Comparison of ENCODE assay signal across 9 mouse cellular contexts in genomic region chr2:181766672-181767557, GRCm38 (mm10). TPM values are rescaled to one million over a fixed set of nuclear protein-coding genes. Genes with fewer than 3 reads are reported as not detected.
A peak's percentile ranks its signal among the peaks of the same experiment; 100 is the strongest.
DNase-seq lines count a peak whose midpoint lies in the region; ATAC-seq and TF ChIP-seq lines count a peak whose summit lies in the region.
"Had no signal": no experiment of that assay in that cellular context is flagged by ENCODE, and none has a peak within 500 bp of the region (broad histone marks: within the 10 kb centered on the region; RNA-seq: fewer than 3 reads in every experiment).

No protein-coding gene starts in this region.

- H3K4me3 ChIP-seq in cerebellum, adult 2 months (replicated peaks; ENCODE audit: insufficient read depth, low read depth, low read length): peak overlapping the region; percentile 86
- peak overlapping the region; percentile 46 for H3K4me3 ChIP-seq in hindbrain, embryonic 10.5 days
- peak overlapping the region; percentile 54 for H3K4me3 ChIP-seq in midbrain, embryonic 10.5 days
- no peak overlapping the region for H3K4me3 ChIP-seq in kidney, embryonic 16.5 days (ENCODE audit: low read length)
- H3K4me3 ChIP-seq in gastrocnemius, adult 2 months: no peak overlapping the region

- intact Hi-C loops in gastrocnemius, adult 2 months (cut with DNase I): no loop called here

- H3K27ac ChIP-seq in cerebellum, adult 2 months (ENCODE audit: insufficient read depth, low read length): peak overlapping the region; percentile 81
- H3K27ac ChIP-seq in hindbrain, embryonic 10.5 days: peak overlapping the region; percentile 89
- H3K27ac ChIP-seq in midbrain, embryonic 10.5 days (replicated peaks): peak overlapping the region; percentile 90
- no peak overlapping the region for H3K27ac ChIP-seq in kidney, embryonic 16.5 days (ENCODE audit: low read length)
- no peak overlapping the region for H3K27ac ChIP-seq in gastrocnemius, adult 2 months
- H3K27ac ChIP-seq: kidney, postnatal 0 days had no signal

- WGBS in cerebellum, adult 2 months: 7% methylated on average over 14 of the region's 14 CpGs
- WGBS in hindbrain, embryonic 10.5 days: 64% methylated on average over 14 of the region's 14 CpGs
- 64% methylated on average over 14 of the region's 14 CpGs for WGBS in midbrain, embryonic 10.5 days
- 47% methylated on average over 14 of the region's 14 CpGs for WGBS in kidney, embryonic 16.5 days

- H3K9ac ChIP-seq in kidney, embryonic 16.5 days (replicated peaks; ENCODE audit: low read length): no peak overlapping the region

- H3K4me2 ChIP-seq in kidney, embryonic 16.5 days (replicated peaks; ENCODE audit: low read depth, low read length): no peak overlapping the region

- H3K27me3 ChIP-seq in cerebellum, adult 2 months (ENCODE audit: control insufficient read depth, insufficient read depth, low read length): no peaks in the 10 kb centered on the region
- no peaks in the 10 kb centered on the region for H3K27me3 ChIP-seq in hindbrain, embryonic 10.5 days (ENCODE audit: insufficient read depth, poor library complexity, severe bottlenecking)
- no peaks in the 10 kb centered on the region for H3K27me3 ChIP-seq in midbrain, embryonic 10.5 days (ENCODE audit: low read depth, poor library complexity, severe bottlenecking)
- peaks cover 15% of the 10 kb centered on the region for H3K27me3 ChIP-seq in kidney, embryonic 16.5 days (ENCODE audit: insufficient read depth, low read length)

- H3K36me3 ChIP-seq in hindbrain, embryonic 10.5 days: no peaks in the 10 kb centered on the region
- no peaks in the 10 kb centered on the region for H3K36me3 ChIP-seq in midbrain, embryonic 10.5 days
- H3K36me3 ChIP-seq in kidney, embryonic 16.5 days (ENCODE audit: insufficient read depth, low read length): no peaks in the 10 kb centered on the region

- no peak for ATAC-seq in kidney, embryonic 16.5 days (ENCODE audit: low FRiP score, low TSS enrichment)

- DNase-seq in Muller cell, postnatal 12 days (ENCODE audit: inconsistent ontology term): peak; percentile 10
- DNase-seq in cerebellum, adult 2 months: peak; percentile 81
- peak; percentile 25 for DNase-seq in hindbrain, embryonic 10.5 days (ENCODE audit: low spot score)
- DNase-seq in midbrain, embryonic 10.5 days (ENCODE audit: low spot score): no peak
- no peak for DNase-seq in adrenal gland, postnatal 10 days
- no peak for DNase-seq in thymus, postnatal 4 days
- DNase-seq in gastrocnemius, adult 2 months: no peak

- no peaks in the 10 kb centered on the region for H3K9me3 ChIP-seq in hindbrain, embryonic 10.5 days
- no peaks in the 10 kb centered on the region for H3K9me3 ChIP-seq in midbrain, embryonic 10.5 days (replicated peaks)
- H3K9me3 ChIP-seq in kidney, embryonic 16.5 days (ENCODE audit: low read length): no peaks in the 10 kb centered on the region

- peaks cover 15% of the 10 kb centered on the region; the same call in 1 of the 2 replicates for H3K4me1 ChIP-seq in cerebellum, adult 2 months (ENCODE audit: control insufficient read depth, insufficient read depth, low read length)
- H3K4me1 ChIP-seq in hindbrain, embryonic 10.5 days (replicated peaks): peaks cover 52% of the 10 kb centered on the region
- peaks cover 50% of the 10 kb centered on the region for H3K4me1 ChIP-seq in midbrain, embryonic 10.5 days
- H3K4me1 ChIP-seq in kidney, embryonic 16.5 days (ENCODE audit: insufficient read depth, low read length): no peaks in the 10 kb centered on the region

- no peak for TF ChIP-seq CTCF in cerebellum, adult 2 months (IDR thresholded peaks at IDR 0.05; ENCODE audit: borderline replicate concordance, insufficient read depth, low read depth, low read length)
- TF ChIP-seq CTCF in gastrocnemius, adult 2 months (IDR thresholded peaks at IDR 0.05): no peak

- TF ChIP-seq POLR2A in cerebellum, adult 2 months (IDR thresholded peaks at IDR 0.05; ENCODE audit: borderline replicate concordance, insufficient read depth, low read length): peak; percentile 57; the same call in 1 of the 2 replicates

RNA-seq across cellular contexts. Expression of gene Myt1, which starts 3.8 kb away (rescaled TPM):
- 44.2 and 47.5 TPM in 2 replicates for polyA plus RNA-seq in cerebellum, adult 2 months (2012; rRNA removed)
- 18.3 and 33.0 TPM in 2 replicates for polyA plus RNA-seq in hindbrain, embryonic 10.5 days (2016; fragmentation: Nextera tagmentation; extraction: Ambion mirVana)
- polyA plus RNA-seq in midbrain, embryonic 10.5 days (2016; fragmentation: Nextera tagmentation; extraction: Ambion mirVana): 14.3 and 33.2 TPM in 2 replicates
- 1 to 10 TPM; 6.4 to 8.0 TPM for total RNA-seq in adrenal gland, postnatal 10 days (2021)
- 0.27 and 0.31 TPM in 2 replicates for polyA plus RNA-seq in kidney, embryonic 16.5 days (2015; fragmentation: Nextera tagmentation; extraction: Ambion mirVana)
- total RNA-seq in gastrocnemius, adult 2 months (2021): not detected
- polyA plus RNA-seq: kidney, postnatal 0 days had no signal

RNA-seq across cellular contexts. Expression of gene Oprl1, which starts 52.1 kb away (rescaled TPM):
- polyA plus RNA-seq in cerebellum, adult 2 months (2012; rRNA removed): 28.6 and 35.1 TPM in 2 replicates
- polyA plus RNA-seq in hindbrain, embryonic 10.5 days (2016; fragmentation: Nextera tagmentation; extraction: Ambion mirVana): 5.6 and 17.3 TPM in 2 replicates
- 6.4 and 14.5 TPM in 2 replicates for polyA plus RNA-seq in midbrain, embryonic 10.5 days (2016; fragmentation: Nextera tagmentation; extraction: Ambion mirVana)
- total RNA-seq in adrenal gland, postnatal 10 days (2021): 1 to 10 TPM; 1.3 to 2.4 TPM
- 0.50 and 0.67 TPM in 2 replicates for polyA plus RNA-seq in kidney, embryonic 16.5 days (2015; fragmentation: Nextera tagmentation; extraction: Ambion mirVana)
- total RNA-seq in gastrocnemius, adult 2 months (2021): not detected

Comparison
In these comparisons a context has a peak if more than half of its experiments do, and no peak if none do; other contexts are left out.
1. DNase-seq: peak in Muller cell, postnatal 12 days (single experiment), cerebellum, adult 2 months (2 of 2) and hindbrain, embryonic 10.5 days (single experiment); none in midbrain, embryonic 10.5 days (single experiment), adrenal gland, postnatal 10 days (single experiment), thymus, postnatal 4 days (single experiment) and gastrocnemius, adult 2 months (single experiment).
2. H3K27ac ChIP-seq: peak in cerebellum, adult 2 months (single experiment), hindbrain, embryonic 10.5 days (single experiment) and midbrain, embryonic 10.5 days (single experiment); none in kidney, embryonic 16.5 days (single experiment) and gastrocnemius, adult 2 months (single experiment).
3. H3K4me3 ChIP-seq: peak in cerebellum, adult 2 months (single experiment), hindbrain, embryonic 10.5 days (single experiment) and midbrain, embryonic 10.5 days (single experiment); none in kidney, embryonic 16.5 days (single experiment) and gastrocnemius, adult 2 months (single experiment).
4. RNA of gene Myt1, which starts 3.8 kb away (polyA plus RNA-seq): 44.2 to 47.5 TPM in cerebellum, adult 2 months, 18.3 to 33.0 TPM in hindbrain, embryonic 10.5 days and 14.3 to 33.2 TPM in midbrain, embryonic 10.5 days; 0.27 to 0.31 TPM in kidney, embryonic 16.5 days; every median in the first group is over 10 times any median in the second.